Mouse (Mus musculus): ENCODE measurements around the gene Zfp286.
"Not testable (repeated sequence)": the region's sequence is repeated elsewhere in the genome, so short reads cannot be mapped to it uniquely, and the experiment has no call there.

The Zfp286 gene

DNA sequence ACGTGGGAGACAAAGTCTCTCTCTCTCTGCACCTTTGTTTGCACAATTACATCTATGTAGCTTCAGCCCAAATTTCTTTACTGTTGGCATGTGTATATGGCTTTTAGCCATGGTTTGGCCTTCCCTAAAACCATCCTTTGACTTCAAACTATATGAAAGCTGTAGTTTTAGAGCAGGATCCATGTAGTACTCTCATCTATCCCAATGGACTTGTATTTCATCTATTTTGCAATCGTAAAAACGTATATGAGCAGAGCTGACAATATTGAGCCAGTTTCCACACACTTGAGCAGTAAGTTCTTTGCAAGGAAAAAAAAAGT is 315 bp upstream of the Zfp286 start:
- DNase-seq (ENCODE audit: low spot score): no peak

- no peak for DNase-seq (ENCODE audit: low spot score)
Observed at GRCm38 (mm10) chr11:62776510-62776909, 12.8 kb downstream of the Zfp286 start.

- no peak for DNase-seq (ENCODE audit: low spot score)
Observed at GRCm38 (mm10) chr11:62760755-62761457, 28.4 kb downstream of the Zfp286 start.

- no peak for DNase-seq (ENCODE audit: low spot score)
Observed at GRCm38 (mm10) chr11:62758491-62758890, 30.8 kb downstream of the Zfp286 start.

GRCm38 (mm10) chr11:62757906-62758305 is 31.4 kb downstream of the Zfp286 start:
- DNase-seq (ENCODE audit: low spot score): no peak

DNA sequence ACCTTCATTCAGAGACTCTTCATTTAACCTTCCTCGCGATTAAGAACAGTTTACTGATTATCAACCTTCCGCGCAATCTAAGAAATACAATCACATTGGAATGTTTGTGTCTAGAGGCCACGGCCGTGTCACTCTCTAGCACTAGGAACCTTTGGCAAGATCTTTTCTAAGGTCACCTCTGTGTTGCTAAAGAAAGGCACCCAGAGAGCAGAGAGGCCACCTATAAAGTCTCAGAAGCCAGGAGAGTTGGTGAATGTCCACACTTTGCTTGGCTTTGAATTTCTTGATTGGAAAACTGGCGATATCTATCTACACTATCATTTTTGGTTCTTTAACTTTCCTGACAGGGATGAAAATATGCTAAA is 32.1 kb downstream of the Zfp286 start:
- no peak for DNase-seq (ENCODE audit: low spot score)

GRCm38 (mm10) chr11:62756456-62757142 is 32.7 kb downstream of the Zfp286 start:
- peak; percentile 92 for DNase-seq (ENCODE audit: low spot score)

DNA sequence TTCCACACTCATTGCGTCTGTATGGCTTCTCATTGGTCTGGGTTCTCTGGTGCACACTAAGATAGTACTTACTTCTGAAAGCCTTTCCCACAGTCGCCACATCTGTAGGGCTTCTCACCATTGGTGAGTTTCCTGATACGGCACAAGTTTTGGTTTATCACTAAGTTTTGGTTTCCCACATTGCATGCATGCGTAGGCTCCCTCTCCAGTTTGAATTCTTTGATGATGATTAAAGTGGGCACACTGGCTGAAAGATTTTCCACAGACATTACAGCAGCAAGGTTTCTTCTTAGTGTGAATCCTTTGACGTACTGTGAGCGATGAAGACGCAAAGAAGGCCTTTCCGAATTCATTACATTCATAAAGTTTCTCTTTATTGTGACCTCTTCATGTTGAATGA is 36.5 kb downstream of the Zfp286 start, which contains the start of gene Gm10428:
TSS of gene Gm10428 (plus strand) at position 321 of the 400 bp plus-strand sequence.
- no peak for DNase-seq (ENCODE audit: low spot score)

- DNase-seq (ENCODE audit: low spot score): no peak
Observed at GRCm38 (mm10) chr11:62752191-62752590, 37.1 kb downstream of the Zfp286 start.

DNA sequence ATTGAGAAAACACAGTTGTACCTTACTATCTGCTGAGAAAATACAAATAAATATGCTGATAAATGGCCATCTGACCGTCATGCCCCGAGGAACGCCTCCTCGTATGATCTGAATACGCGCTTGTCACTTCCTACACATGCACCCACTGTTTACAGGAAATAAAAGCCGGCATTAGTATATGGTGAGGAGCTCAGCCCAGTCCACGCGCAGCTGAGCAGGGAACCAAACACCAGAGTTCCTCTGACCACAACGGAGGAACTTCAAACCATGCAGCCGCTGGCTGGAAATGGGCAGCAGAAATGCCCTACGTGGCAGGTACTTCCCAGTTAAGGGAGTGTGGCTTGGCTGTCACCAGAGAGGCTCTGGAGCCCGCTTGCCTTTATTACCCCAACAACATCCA is 39.8 kb downstream of the Zfp286 start:
- not testable (repeated sequence) for DNase-seq (ENCODE audit: low spot score)

DNA sequence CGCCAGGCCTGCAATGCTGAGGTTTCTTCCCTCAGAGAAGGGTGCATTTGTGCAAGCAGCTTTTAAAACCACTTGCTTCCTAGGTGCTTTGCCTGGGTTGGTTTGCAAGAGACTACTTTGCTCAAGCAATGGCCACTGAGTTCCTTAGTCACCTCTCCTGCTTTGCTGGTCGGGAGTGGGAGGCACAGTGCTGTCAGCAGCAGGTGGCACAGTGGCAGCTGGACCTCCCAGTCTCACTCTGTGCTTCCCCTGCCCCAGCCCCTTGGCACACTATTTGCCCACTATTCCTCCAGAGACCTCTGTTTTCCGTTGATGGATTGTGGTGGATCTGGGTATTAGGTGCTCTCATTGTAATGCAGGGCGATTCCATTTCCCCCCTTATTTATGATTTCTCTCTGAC is 41.2 kb downstream of the Zfp286 start:
- no peak for DNase-seq (ENCODE audit: low spot score)

DNA sequence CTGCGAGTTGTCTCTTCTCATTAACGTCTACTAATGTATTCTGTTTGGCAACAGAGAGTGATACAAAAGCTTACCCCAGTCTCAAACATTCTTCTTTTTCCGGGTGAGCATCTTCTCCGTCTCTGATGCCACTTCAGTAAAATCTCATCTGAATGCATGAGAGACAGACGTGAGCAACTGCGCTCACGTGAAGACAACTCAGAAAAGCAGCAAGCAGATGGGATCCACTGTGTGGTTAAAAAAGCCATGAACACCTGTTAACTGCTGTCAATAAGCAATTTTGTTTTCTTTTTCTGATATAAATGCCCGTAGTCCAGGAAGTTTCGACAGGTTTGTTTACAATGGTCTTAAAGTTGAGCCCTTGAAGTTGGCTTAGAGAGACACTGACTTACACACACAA is 42.0 kb downstream of the Zfp286 start:
- DNase-seq (ENCODE audit: low spot score): no peak

- no peak for DNase-seq (ENCODE audit: low spot score)
Observed at GRCm38 (mm10) chr11:62746001-62746533, 43.2 kb downstream of the Zfp286 start.

DNA sequence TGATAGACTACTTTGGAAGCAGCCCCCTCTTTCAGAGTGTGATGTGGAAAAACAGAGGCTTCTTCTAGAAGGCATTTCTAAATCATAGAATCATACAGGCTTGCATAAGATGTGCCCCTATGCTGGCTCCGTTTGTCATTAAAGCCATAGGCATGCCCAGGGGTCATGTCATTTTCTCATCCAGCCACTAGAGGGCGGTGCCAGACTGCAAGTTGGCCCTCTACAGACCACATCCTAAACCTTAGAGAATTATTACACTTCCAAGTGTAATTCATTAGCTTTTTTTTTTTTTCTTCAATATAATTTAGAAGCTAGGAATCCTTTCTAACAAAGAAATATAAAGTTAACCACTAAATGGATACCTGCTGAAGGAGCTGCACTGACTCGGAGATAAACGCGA is 45.2 kb downstream of the Zfp286 start:
- peak; percentile 25 for DNase-seq (ENCODE audit: low spot score)

- DNase-seq (ENCODE audit: low spot score): no peak
Observed at GRCm38 (mm10) chr11:62742261-62742957, 46.9 kb downstream of the Zfp286 start.

DNA sequence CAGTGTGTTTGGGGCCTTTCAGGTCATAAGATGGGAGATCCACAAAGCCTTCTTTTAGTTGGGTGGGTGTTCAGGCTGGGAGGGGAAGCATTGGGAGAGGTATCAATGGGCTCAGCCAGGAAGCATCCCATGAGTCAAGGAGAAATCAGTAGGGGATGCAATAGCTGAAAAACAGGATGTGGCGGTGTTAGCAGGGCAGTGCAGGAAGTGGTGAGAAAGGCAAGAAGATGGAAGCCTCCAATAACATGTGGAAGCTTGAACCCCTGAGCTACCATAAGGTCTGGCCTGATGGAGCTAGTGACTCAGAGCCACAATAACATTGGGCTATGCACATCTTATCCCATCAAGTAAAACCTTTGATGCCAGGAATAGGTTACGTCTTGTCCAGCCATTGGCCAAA is 48.1 kb downstream of the Zfp286 start:
- DNase-seq (ENCODE audit: low spot score): no peak

GRCm38 (mm10) chr11:62732665-62733064 is 56.6 kb downstream of the Zfp286 start:
- no peak for DNase-seq (ENCODE audit: low spot score)

DNA sequence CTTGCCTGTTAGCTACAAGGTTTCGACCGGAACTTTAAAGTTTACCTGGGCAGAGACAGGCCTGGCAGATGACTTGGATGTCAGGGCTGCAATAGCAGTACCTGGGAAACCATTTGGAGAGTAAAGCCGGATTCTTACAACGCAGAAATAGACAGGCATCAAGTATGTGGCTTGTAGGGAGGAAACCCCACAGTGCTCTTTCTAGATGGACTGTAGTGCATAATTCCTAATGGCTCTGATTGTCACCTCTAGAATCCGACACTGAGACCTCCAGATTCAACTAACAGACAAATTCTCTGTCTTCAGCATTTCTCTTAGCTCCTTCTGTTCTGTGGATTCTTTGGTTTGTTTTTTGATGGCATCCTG is 57.3 kb downstream of the Zfp286 start:
- no peak for DNase-seq (ENCODE audit: low spot score)

DNA sequence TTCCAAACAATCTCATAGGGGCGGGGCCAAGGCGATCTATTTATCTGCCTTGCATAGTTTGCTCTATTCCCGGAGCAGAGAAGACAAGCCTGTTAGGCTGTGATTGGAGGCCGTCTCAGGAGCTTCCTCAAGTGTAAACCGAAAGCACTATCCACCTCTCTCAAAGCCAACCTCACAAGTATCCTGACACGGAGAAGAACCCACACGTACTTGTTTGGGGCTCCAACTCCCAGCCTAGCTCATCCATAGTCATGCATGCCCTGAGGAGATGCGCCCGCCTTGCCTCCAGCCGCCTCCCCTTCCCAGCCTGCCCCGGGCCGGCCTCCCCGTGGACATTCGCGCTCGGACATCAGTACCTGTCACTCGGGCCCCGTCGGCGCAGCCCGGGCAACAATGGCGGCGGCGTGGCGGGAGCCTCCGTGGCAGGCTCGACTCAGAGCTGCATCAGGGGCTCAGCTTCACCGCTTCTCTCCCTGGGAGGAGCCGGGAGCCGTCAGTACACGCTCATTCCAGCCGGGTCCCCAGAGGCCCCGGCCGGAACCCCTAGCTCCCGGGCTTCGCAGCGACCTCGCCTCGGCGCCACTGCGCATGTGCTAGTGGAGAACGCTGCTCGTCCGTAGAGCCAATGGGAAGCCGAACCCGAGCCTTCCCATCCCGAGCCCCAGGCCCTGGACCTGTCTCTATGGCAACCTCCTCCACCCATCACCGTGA is 57.8 kb downstream of the Zfp286 start, which contains the start of gene Zfp287:
TSS of gene Zfp287 (minus strand) at position 595 of the 711 bp plus-strand sequence.
- DNase-seq (ENCODE audit: low spot score): peak; percentile 64

DNA sequence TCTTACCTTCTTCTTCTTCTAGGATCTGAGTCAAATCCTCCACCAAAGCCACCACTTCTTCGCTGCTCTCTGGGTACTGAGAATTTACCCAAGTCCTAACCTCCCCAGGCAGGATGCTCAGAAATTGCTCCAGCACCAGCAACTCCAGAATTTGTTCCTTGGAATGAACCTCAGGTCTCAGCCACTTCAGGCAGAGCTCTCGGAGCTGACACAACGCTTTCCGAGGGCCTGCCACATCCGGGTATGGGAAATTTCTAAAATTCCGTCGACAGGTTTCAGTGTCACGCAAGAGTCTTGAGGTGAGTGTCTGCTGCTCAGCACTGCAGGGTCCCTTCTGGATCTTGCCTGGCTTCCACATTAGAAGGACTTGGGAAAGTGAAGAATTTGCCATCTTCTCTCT is 61.0 kb downstream of the Zfp286 start:
- no peak for DNase-seq (ENCODE audit: low spot score)

GRCm38 (mm10) chr11:62710657-62711056 is 78.6 kb downstream of the Zfp286 start:
- DNase-seq (ENCODE audit: low spot score): no peak

DNA sequence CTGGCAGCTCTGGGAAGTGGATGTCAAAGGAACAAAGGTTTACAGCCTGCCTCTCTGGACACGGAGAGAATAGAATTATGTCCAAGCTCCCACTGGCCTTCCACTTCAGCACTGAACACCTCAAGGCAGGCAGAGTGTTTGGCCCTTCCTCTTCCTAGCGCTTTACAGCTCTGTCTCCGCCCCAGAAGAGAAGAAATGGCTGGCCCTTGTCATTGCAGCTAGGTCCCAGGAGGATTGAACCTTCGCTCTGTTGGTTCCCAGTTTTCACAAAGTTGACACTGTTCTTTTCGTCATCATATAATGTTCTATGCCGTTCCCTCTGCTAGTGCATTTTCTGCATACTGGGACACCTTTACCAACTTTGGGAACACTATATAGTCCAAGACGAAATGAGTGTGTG is 81.0 kb downstream of the Zfp286 start:
- DNase-seq (ENCODE audit: low spot score): no peak

Measured in ovary, postnatal 10 days (tissue).